Mouse (Mus musculus): ENCODE data around the gene Ago4. TPM values are rescaled to one million over a fixed set of nuclear protein-coding genes. Genes with fewer than 3 reads are reported as not detected.

The Ago4 gene
- total and polyA plus RNA-seq, 3 experiments, result 0.42 to 1.8 TPM; not detected in 1

DNA sequence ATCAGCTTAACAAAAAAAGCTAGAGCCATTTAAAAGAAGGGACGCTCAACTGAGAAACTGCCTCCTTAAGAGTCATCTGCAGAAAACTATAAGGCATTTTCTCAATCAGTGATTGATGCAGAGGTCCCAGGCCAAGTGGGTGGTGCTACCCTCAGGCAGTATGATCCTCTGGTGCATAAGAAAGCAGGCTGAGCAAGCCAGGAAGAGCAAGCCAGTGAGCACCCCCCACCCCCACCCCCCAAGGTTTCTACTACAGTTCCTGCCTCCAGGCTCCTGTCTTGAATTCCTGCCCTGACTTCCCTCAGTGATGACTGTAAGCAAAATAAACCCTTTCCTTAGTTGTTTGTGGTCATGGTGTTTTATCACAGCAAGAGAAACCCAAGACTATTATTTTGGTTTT, 83.0 kb downstream of the Ago4 start:
- H3K79me2 ChIP-seq (ENCODE audit: control insufficient read depth, insufficient read depth, low read length, poor library complexity), result no peaks in the 10 kb centered on the region
- H3K4me1 ChIP-seq (ENCODE audit: control insufficient read depth in 1 of 2, insufficient read depth in 2 of 2, low read length in 2 of 2), result no peaks in the 10 kb centered on the region
- H3K27ac ChIP-seq (ENCODE audit: control insufficient read depth, low read depth, low read length), result no peak overlapping the region
- TF ChIP-seq USF1 (IDR thresholded peaks at IDR 0.05; ENCODE audit: low read depth, low read length) (no peak), NELFE (IDR thresholded peaks at IDR 0.05; ENCODE audit: low read depth, low read length) (no peak), CHD2 (IDR thresholded peaks at IDR 0.05; ENCODE audit: low read length) (no peak), HCFC1 (IDR thresholded peaks at IDR 0.05; ENCODE audit: low read depth, low read length) (no peak), RAD21 (IDR thresholded peaks at IDR 0.05; ENCODE audit: low read depth, low read length) (no peak), UBTF (IDR thresholded peaks at IDR 0.05; ENCODE audit: borderline replicate concordance, insufficient read depth, low read depth, low read length) (no peak), GATA1 (IDR thresholded peaks at IDR 0.05; ENCODE audit: low read depth, low read length) (no peak)
- H3K9ac ChIP-seq (ENCODE audit: control insufficient read depth, low read depth, low read length, poor library complexity, severe bottlenecking), result no peak overlapping the region
- no peak for DNase-seq (ENCODE audit: low read depth, low spot score)
- no peak overlapping the region for H3K4me3 ChIP-seq (ENCODE audit: control insufficient read depth in 1 of 2, insufficient read depth in 1 of 2, low read depth in 2 of 2, low read length in 2 of 2)
- H3K36me3 ChIP-seq (ENCODE audit: control insufficient read depth in 1 of 2, insufficient read depth in 2 of 2, low read length in 2 of 2), result peaks cover 0 to 5% of the 10 kb centered on the region in 2 experiments; a peak in 2 of 4 replicates
- H3K27me3 ChIP-seq (ENCODE audit: control insufficient read depth in 1 of 2, insufficient read depth in 2 of 2, low read length in 2 of 2), result no peaks in the 10 kb centered on the region
- no peaks in the 10 kb centered on the region for H3K9me3 ChIP-seq (replicated peaks; ENCODE audit: insufficient read depth, low read length)

GRCm38 (mm10) chr4:126447126-126447525, 86.1 kb downstream of the Ago4 start:
- Histone ChIP-seq H3K27me3 (ENCODE audit: control insufficient read depth in 1 of 2, insufficient read depth in 2 of 2, low read length in 2 of 2) (no peaks in the 10 kb centered on the region), H3K4me1 (ENCODE audit: control insufficient read depth in 1 of 2, insufficient read depth in 2 of 2, low read length in 2 of 2) (no peaks in the 10 kb centered on the region), H3K36me3 (ENCODE audit: control insufficient read depth in 1 of 2, insufficient read depth in 2 of 2, low read length in 2 of 2) (peaks cover 0 to 5% of the 10 kb centered on the region in 2 experiments; a peak in 2 of 4 replicates), H3K9ac (ENCODE audit: control insufficient read depth, low read depth, low read length, poor library complexity, severe bottlenecking) (no peak overlapping the region), H3K9me3 (replicated peaks; ENCODE audit: insufficient read depth, low read length) (no peaks in the 10 kb centered on the region), H3K4me3 (ENCODE audit: control insufficient read depth in 1 of 2, insufficient read depth in 1 of 2, low read depth in 2 of 2, low read length in 2 of 2) (no peak overlapping the region), H3K79me2 (ENCODE audit: control insufficient read depth, insufficient read depth, low read length, poor library complexity) (no peaks in the 10 kb centered on the region), H3K27ac (ENCODE audit: control insufficient read depth, low read depth, low read length) (no peak overlapping the region)
- TF ChIP-seq MYC (IDR thresholded peaks at IDR 0.05; ENCODE audit: low read depth, low read length) (no peak), CHD1 (IDR thresholded peaks at IDR 0.05; ENCODE audit: low read depth, low read length) (no peak), SMC3 (IDR thresholded peaks at IDR 0.05; ENCODE audit: low read depth, low read length) (no peak), POLR2A (IDR thresholded peaks at IDR 0.05; ENCODE audit: control insufficient read depth in 1 of 2, insufficient read depth in 1 of 2, low read depth in 1 of 2, low read length in 2 of 2, poor library complexity in 1 of 2) (no peak), USF2 (IDR thresholded peaks at IDR 0.05; ENCODE audit: borderline replicate concordance in 1 of 2, insufficient read depth in 1 of 2, low read depth in 1 of 2, low read length in 2 of 2) (no peak), KAT2A (conservative IDR thresholded peaks at IDR 0.05; ENCODE audit: low read depth, low read length) (no peak), E2F4 (IDR thresholded peaks at IDR 0.05; ENCODE audit: borderline replicate concordance, low read depth, low read length) (no peak), POLR2AphosphoS2 (IDR thresholded peaks at IDR 0.05; ENCODE audit: low read length) (no peak), RCOR1 (IDR thresholded peaks at IDR 0.05; ENCODE audit: low read depth, low read length) (no peak), NELFE (IDR thresholded peaks at IDR 0.05; ENCODE audit: low read depth, low read length) (no peak), CTCF (IDR thresholded peaks at IDR 0.05 in 2 of 3, conservative IDR thresholded peaks at IDR 0.05 in 1 of 3; ENCODE audit: control insufficient read depth in 1 of 3, insufficient read depth in 1 of 3, low read depth in 2 of 3, low read length in 3 of 3, poor library complexity in 1 of 3, severe bottlenecking in 1 of 3) (no peak), MYB (IDR thresholded peaks at IDR 0.05; ENCODE audit: low read depth, low read length) (no peak), ETS1 (IDR thresholded peaks at IDR 0.05; ENCODE audit: low read depth, low read length) (no peak), TCF12 (IDR thresholded peaks at IDR 0.05; ENCODE audit: low read depth, low read length) (no peak)
- DNase-seq (ENCODE audit: low read depth, low spot score), result no peak
